Mouse (Mus musculus) forebrain, postnatal 0 days (tissue): ENCODE results near the gene Prkca. TPM values are rescaled to one million over a fixed set of nuclear protein-coding genes. Genes with fewer than 3 reads are reported as not detected.

ENCODE experiments used
- ATAC-seq: fragments of 200-750 bp; cut with Nextera tagmentation; 2 replicates; pipeline ENCODE4 v1.8.0; 2017; ENCODE audit warnings: mild to moderate bottlenecking, moderate library complexity
- DNase-seq: peaks from one replicate; pipeline ENCODE4 v3.0.0-alpha.2; 2015
- H3K27ac ChIP-seq: fragments of 300-500 bp; sonication (generic); 2 replicates; pipeline ENCODE4 v1.5.1; 2014; ENCODE audit warnings: low read depth, mild to moderate bottlenecking, antibody characterized with exemption, low read length, moderate library complexity, mixed read lengths
- H3K27me3 ChIP-seq: fragments of 300-500 bp; sonication (generic); 2 replicates; pipeline ENCODE4 v1.6.1; 2014; ENCODE audit warnings: mild to moderate bottlenecking, low read length, mixed read lengths; ENCODE audit not compliant: insufficient read depth
- H3K36me3 ChIP-seq: fragments of 300-500 bp; sonication (generic); 2 replicates; pipeline ENCODE4 v1.6.1; 2014; ENCODE audit warnings: mild to moderate bottlenecking, moderate library complexity; ENCODE audit not compliant: insufficient read depth
- H3K4me1 ChIP-seq: fragments of 300-500 bp; sonication (generic); 2 replicates; pipeline ENCODE4 v1.6.1; 2014; ENCODE audit warnings: antibody characterized with exemption; ENCODE audit not compliant: insufficient read depth
- H3K4me2 ChIP-seq: fragments of 300-500 bp; sonication (generic); 2 replicates; pipeline ENCODE4 v1.6.1; 2014; ENCODE audit warnings: low read depth, mild to moderate bottlenecking, moderate library complexity
- H3K4me3 ChIP-seq: fragments of 300-500 bp; sonication (generic); 2 replicates; pipeline ENCODE4 v1.5.1; 2014; ENCODE audit warnings: low read depth, low read length, mixed read lengths
- H3K9ac ChIP-seq: fragments of 300-500 bp; sonication (generic); 2 replicates; pipeline ENCODE4 v1.6.1; 2014; ENCODE audit warnings: mild to moderate bottlenecking
- H3K9me3 ChIP-seq: fragments of 300-500 bp; sonication (generic); 2 replicates; pipeline ENCODE4 v1.6.1; 2016; ENCODE audit warnings: low read length
- CTCF ChIP-seq: sonication (generic); IDR thresholded peaks from 2 replicates; pipeline ENCODE4 v1.5.1; 2016; ENCODE audit warnings: antibody characterized with exemption, control low read depth, low read depth
- WGBS: fragments of 180-500 bp; shearing (Covaris S2); extraction: QIAGEN DNeasy Blood & Tissue Kit; methylation state at CpG from one replicate; pipeline ENCODE4 v1.1.7; 2014; 5-methylcytosine and 5-hydroxymethylcytosine counted together
- polyA plus RNA-seq: library from polyadenylated mRNA; unstranded; fragments of >200 nt; fragmentation: Nextera tagmentation; extraction: Ambion mirVana; gene quantifications from 2 replicates; pipeline ENCODE4 v1.2.1, GENCODE M21; 2015
- total RNA-seq: library from RNA; depleted of rRNA; stranded (reverse); fragments of >200 nt; gene quantifications from 2 replicates; pipeline ENCODE4 v1.2.3, GENCODE M21; 2014

Gene Prkca
- total and polyA plus RNA-seq, 2 experiments from 2014 or later = 5.0 to 30.0 TPM

GRCm38 (mm10) chr11:108067161-108067560 is 276.6 kb downstream of the Prkca start:
- ATAC-seq (no peak), DNase-seq (no peak)
- no peaks in the 10 kb centered on the region for H3K9me3 ChIP-seq
- H3K27ac ChIP-seq = no peak overlapping the region
- no peaks in the 10 kb centered on the region for H3K27me3 ChIP-seq
- no peak for TF ChIP-seq CTCF
- no peaks in the 10 kb centered on the region for H3K36me3 ChIP-seq
- H3K4me1 ChIP-seq = no peaks in the 10 kb centered on the region
- H3K9ac ChIP-seq = no peak overlapping the region
- H3K4me3 ChIP-seq = no peak overlapping the region
- WGBS = 90% methylated on average over 7 of the region's 7 CpGs
- no peak overlapping the region for H3K4me2 ChIP-seq

- Histone ChIP-seq H3K36me3 (no peaks in the 10 kb centered on the region), H3K9ac (no peak overlapping the region), H3K4me1 (no peaks in the 10 kb centered on the region), H3K27ac (no peak overlapping the region), H3K27me3 (no peaks in the 10 kb centered on the region), H3K4me2 (no peak overlapping the region), H3K4me3 (no peak overlapping the region), H3K9me3 (no peaks in the 10 kb centered on the region)
- ATAC-seq (peak; percentile 23; the same call in 1 of the 2 replicates), DNase-seq (peak; percentile 10)
- WGBS = 74% methylated on average over 3 of the region's 3 CpGs
- TF ChIP-seq CTCF = no peak
Measured at GRCm38 (mm10) chr11:108064401-108064800, 279.3 kb downstream of the Prkca start.

- Histone ChIP-seq H3K9ac (no peak overlapping the region), H3K36me3 (no peaks in the 10 kb centered on the region), H3K4me1 (no peaks in the 10 kb centered on the region), H3K4me3 (no peak overlapping the region), H3K9me3 (no peaks in the 10 kb centered on the region), H3K27ac (no peak overlapping the region), H3K27me3 (no peaks in the 10 kb centered on the region), H3K4me2 (no peak overlapping the region)
- ATAC-seq (no peak), DNase-seq (no peak)
- WGBS = 56% methylated on average over 8 of the region's 8 CpGs
- no peak for TF ChIP-seq CTCF
Measured at GRCm38 (mm10) chr11:108063096-108063495, 280.6 kb downstream of the Prkca start.

DNA sequence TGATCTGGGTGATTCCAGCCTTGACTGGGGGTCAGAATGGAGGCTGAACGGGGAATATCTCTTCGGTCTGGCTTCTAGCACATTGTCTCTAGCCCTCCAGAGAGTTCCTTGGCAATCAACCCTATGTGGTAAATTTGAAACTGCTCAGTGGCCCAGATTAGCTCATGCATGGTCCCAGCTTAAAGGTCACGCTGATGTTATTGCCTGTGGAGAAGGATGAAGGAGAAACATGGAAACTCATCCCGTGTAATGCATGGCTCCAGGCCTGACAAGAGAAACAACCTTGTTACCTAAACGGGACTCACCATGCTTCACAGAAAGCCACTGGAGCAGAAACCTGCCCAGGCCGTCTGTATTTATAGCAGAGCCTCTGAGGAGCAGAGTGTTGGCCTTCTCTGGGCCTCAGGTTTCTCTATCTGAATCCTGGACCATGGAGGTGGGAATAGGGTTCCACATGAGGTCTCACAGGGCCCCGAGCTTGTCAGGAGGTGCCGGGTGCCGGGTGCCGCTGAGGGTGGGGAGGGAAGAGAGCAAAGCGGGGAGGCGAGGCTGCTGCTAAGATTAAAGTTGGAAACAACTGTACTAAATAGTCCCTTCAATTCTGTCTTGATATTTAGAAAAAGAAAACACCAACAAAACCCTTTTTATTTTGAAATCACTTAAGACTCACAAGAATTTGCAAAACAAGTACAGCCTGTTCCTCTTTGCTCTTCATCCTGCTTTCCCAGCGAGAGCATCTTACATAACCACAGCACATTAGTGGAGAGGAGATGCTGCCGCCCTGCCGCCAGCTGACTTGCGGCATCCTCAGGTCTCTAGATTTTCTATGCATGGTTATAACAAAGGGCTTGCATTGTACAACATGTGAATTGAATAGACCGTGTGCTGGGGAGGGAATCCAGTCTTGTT is 281.9 kb downstream of the Prkca start:
- DNase-seq (no peak), ATAC-seq (no peak)
- H3K9me3 ChIP-seq = no peaks in the 10 kb centered on the region
- no peaks in the 10 kb centered on the region for H3K4me1 ChIP-seq
- no peak for TF ChIP-seq CTCF
- no peak overlapping the region for H3K9ac ChIP-seq
- no peak overlapping the region for H3K27ac ChIP-seq
- H3K4me2 ChIP-seq = no peak overlapping the region
- 86% methylated on average over 17 of the region's 17 CpGs for WGBS
- no peaks in the 10 kb centered on the region for H3K27me3 ChIP-seq
- no peaks in the 10 kb centered on the region for H3K36me3 ChIP-seq
- no peak overlapping the region for H3K4me3 ChIP-seq

DNA sequence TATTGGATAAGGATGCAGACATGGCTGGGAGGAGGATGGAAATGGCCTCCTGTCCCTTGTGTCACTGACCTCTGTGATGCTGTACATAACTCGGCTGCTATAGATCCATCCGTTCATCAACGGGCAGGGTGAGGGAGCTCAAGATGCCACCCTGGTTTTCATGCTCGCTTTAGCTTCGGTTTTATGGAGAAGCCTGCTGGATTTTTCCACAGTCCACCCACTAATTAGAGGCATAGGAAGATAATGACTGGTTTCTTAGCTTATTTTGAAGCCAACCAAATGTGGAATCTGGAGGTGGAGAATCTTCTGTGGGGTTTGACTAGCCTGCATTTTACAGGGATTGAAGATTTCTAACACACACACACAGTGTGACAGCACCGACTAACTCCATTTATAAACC is 286.6 kb downstream of the Prkca start:
- ATAC-seq (no peak), DNase-seq (no peak)
- no peak overlapping the region for H3K27ac ChIP-seq
- H3K27me3 ChIP-seq = no peaks in the 10 kb centered on the region
- 87% methylated on average over 6 of the region's 6 CpGs for WGBS
- no peak overlapping the region for H3K9ac ChIP-seq
- H3K4me1 ChIP-seq = no peaks in the 10 kb centered on the region
- H3K9me3 ChIP-seq = no peaks in the 10 kb centered on the region
- no peak overlapping the region for H3K4me3 ChIP-seq
- H3K36me3 ChIP-seq = no peaks in the 10 kb centered on the region
- no peak overlapping the region for H3K4me2 ChIP-seq
- no peak for TF ChIP-seq CTCF

- no peak overlapping the region for H3K4me3 ChIP-seq
- no peaks in the 10 kb centered on the region for H3K36me3 ChIP-seq
- no peaks in the 10 kb centered on the region for H3K9me3 ChIP-seq
- H3K4me2 ChIP-seq = no peak overlapping the region
- H3K27ac ChIP-seq = no peak overlapping the region
- H3K27me3 ChIP-seq = no peaks in the 10 kb centered on the region
- H3K4me1 ChIP-seq = no peaks in the 10 kb centered on the region
- WGBS = 78% methylated on average over 3 of the region's 3 CpGs
- TF ChIP-seq CTCF = no peak
- H3K9ac ChIP-seq = no peak overlapping the region
- DNase-seq = no peak
- no peak for ATAC-seq
Measured at GRCm38 (mm10) chr11:108054647-108055046, 289.1 kb downstream of the Prkca start.

DNA sequence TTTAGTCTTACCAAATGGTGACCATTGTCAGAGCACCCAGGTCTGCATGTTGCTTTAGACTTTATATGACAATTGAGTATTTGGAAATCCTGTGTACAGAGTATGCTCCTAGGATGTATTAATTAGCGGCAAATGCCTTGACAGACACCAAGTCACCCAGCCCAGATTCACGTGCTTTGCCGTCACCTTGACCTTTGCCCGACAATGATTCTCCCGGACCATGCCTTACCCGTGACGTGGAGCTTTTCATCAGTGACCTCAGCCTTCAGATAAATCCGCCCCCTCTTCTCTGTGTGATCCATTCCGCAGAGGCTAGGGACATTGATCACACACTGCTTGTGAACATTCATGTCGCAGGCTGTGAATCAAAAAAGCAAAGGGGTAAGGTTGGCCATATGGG is 290.0 kb downstream of the Prkca start:
- H3K9ac ChIP-seq = no peak overlapping the region
- WGBS = 78% methylated on average over 10 of the region's 10 CpGs

More for the DNA sequence above, 290.0 kb downstream of the Prkca start:
- ATAC-seq = no peak
- H3K4me2 ChIP-seq = no peak overlapping the region
- no peaks in the 10 kb centered on the region for H3K9me3 ChIP-seq
- TF ChIP-seq CTCF = no peak
- no peaks in the 10 kb centered on the region for H3K4me1 ChIP-seq
- no peak overlapping the region for H3K27ac ChIP-seq
- H3K27me3 ChIP-seq = no peaks in the 10 kb centered on the region
- DNase-seq = no peak
- no peaks in the 10 kb centered on the region for H3K36me3 ChIP-seq
- H3K4me3 ChIP-seq = no peak overlapping the region
